Mouse (Mus musculus) activated CD4-positive, CD25-positive, alpha-beta regulatory T cell, adult 4 months (primary cell): ENCODE measurements around the gene Crebzf. TPM values are rescaled to one million over a fixed set of nuclear protein-coding genes. Genes with fewer than 3 reads are reported as not detected.

Experiments
- ATAC-seq: one replicate; pipeline ENCODE4 v1.8.0; 2017
- polyA plus RNA-seq, 2 experiments: library from polyadenylated mRNA; unstranded; fragments of 100-300 nt; shearing (Covaris generic); gene quantifications; one replicate each; pipeline ENCODE4 v1.2.1; 2017

The Crebzf gene
- polyA plus RNA-seq, 2 experiments from 2014 or later, result 22.8 to 29.8 TPM

- no peak for ATAC-seq
Measured at GRCm38 (mm10) chr7:90482607-90483006, 40.1 kb downstream of the Crebzf start.

Other genes with a start within 250 kb of the Crebzf start
- under 1 TPM in 1 of 2 experiments, not detected in 1; 0.32 TPM for gene Ccdc83, start 177.0 kb upstream of the Crebzf start, polyA plus RNA-seq
- 10 to 100 TPM; 25.2 to 28.4 TPM for gene Sytl2, start 140.5 kb upstream of the Crebzf start, polyA plus RNA-seq
- gene Ccdc89, start 16.2 kb upstream of the Crebzf start, polyA plus RNA-seq, result not detected
- 10 to 100 TPM; 77.7 to 89.8 TPM for gene Tmem126a, start 14.5 kb downstream of the Crebzf start, polyA plus RNA-seq
- 10 to 100 TPM; 32.3 to 39.5 TPM for gene Tmem126b, start 33.3 kb downstream of the Crebzf start, polyA plus RNA-seq
- 1 to 10 TPM in 1 of 2 experiments, not detected in 1; 1.5 TPM for gene Dlg2, start 33.9 kb downstream of the Crebzf start, polyA plus RNA-seq